In genomic region chr7:25279076-25279860, GRCm38 (mm10) we compare ENCODE assay signal across 8 mouse cellular contexts. TPM values are rescaled to one million over a fixed set of nuclear protein-coding genes. Genes with fewer than 3 reads are reported as not detected.
DNase-seq lines count a peak whose midpoint lies in the region; ATAC-seq and TF ChIP-seq lines count a peak whose summit lies in the region.

No protein-coding gene starts in this region.

- peak; percentile 93 for DNase-seq in cerebellum, adult 11 months
- DNase-seq in forebrain, embryonic 14.5 days (ENCODE audit: low spot score): peak; percentile 96
- DNase-seq in heart, postnatal 14 days: peak; percentile 90 to 93
- peak; percentile 82 to 94 for DNase-seq in layer of hippocampus, adult 18-20 months (ENCODE audit: low spot score in 2 of 2)
- peak; percentile 88 for DNase-seq in lung, adult 18-20 months
- peak; percentile 96 for DNase-seq in testis, postnatal 10 days (ENCODE audit: low spot score)

- H3K27ac ChIP-seq in forebrain, embryonic 14.5 days (ENCODE audit: low read depth, low read length): peak overlapping the region; percentile 99
- peak overlapping the region; percentile 98 for H3K27ac ChIP-seq in neural tube, embryonic 14.5 days (ENCODE audit: low read depth, low read length)

- H3K36me3 ChIP-seq in E14TG2a.4 (ENCODE audit: insufficient read depth, low read length): peaks cover 17% of the 10 kb centered on the region
- peaks cover 5% of the 10 kb centered on the region; the same call in 1 of the 2 replicates for H3K36me3 ChIP-seq in forebrain, embryonic 14.5 days (ENCODE audit: control insufficient read depth, insufficient read depth, low read length)
- H3K36me3 ChIP-seq in neural tube, embryonic 14.5 days (ENCODE audit: control insufficient read depth, insufficient read depth, low read length): peaks cover 6% of the 10 kb centered on the region; the same call in 1 of the 2 replicates

- H3K9ac ChIP-seq in forebrain, embryonic 14.5 days (ENCODE audit: low read length): peak overlapping the region; percentile 83
- peak overlapping the region; percentile 74 for H3K9ac ChIP-seq in neural tube, embryonic 14.5 days (replicated peaks; ENCODE audit: low read depth, low read length)

- WGBS in forebrain, embryonic 14.5 days: under 1% methylated on average over 43 of the region's 49 CpGs
- WGBS in neural tube, embryonic 14.5 days: 0% methylated on average over 39 of the region's 49 CpGs

- H3K4me3 ChIP-seq in E14TG2a.4 (replicated peaks; ENCODE audit: low read length): peak overlapping the region; percentile 90
- peak overlapping the region; percentile 55 for H3K4me3 ChIP-seq in forebrain, embryonic 14.5 days (ENCODE audit: low read depth, low read length)
- peak overlapping the region; percentile 76 for H3K4me3 ChIP-seq in neural tube, embryonic 14.5 days (ENCODE audit: low read depth, low read length)

- no peaks in the 10 kb centered on the region for H3K27me3 ChIP-seq in E14TG2a.4 (ENCODE audit: insufficient read depth, low read length)
- H3K27me3 ChIP-seq in forebrain, embryonic 14.5 days (replicated peaks; ENCODE audit: control insufficient read depth, insufficient read depth, low read length): no peaks in the 10 kb centered on the region
- no peaks in the 10 kb centered on the region for H3K27me3 ChIP-seq in neural tube, embryonic 14.5 days (ENCODE audit: control insufficient read depth, insufficient read depth, low read length)

- no peak for TF ChIP-seq CTCF in E14TG2a.4 (conservative IDR thresholded peaks at IDR 0.05; ENCODE audit: low read length)

- intact Hi-C loops in heart, postnatal 14 days (cut with DNase I): no loop called here

- peak; percentile 60 for ATAC-seq in forebrain, embryonic 14.5 days
- peak; percentile 60 for ATAC-seq in neural tube, embryonic 14.5 days (ENCODE audit: low read depth)

- H3K4me2 ChIP-seq in forebrain, embryonic 14.5 days (ENCODE audit: low read length): peak overlapping the region; percentile 89
- H3K4me2 ChIP-seq in neural tube, embryonic 14.5 days (ENCODE audit: low read depth, low read length): peak overlapping the region; percentile 90

- no peaks in the 10 kb centered on the region for H3K9me3 ChIP-seq in E14TG2a.4 (ENCODE audit: low read length)
- H3K9me3 ChIP-seq in forebrain, embryonic 14.5 days (replicated peaks; ENCODE audit: control insufficient read depth, low read length): no peaks in the 10 kb centered on the region
- no peaks in the 10 kb centered on the region for H3K9me3 ChIP-seq in neural tube, embryonic 14.5 days (ENCODE audit: control insufficient read depth, low read length)

- peaks cover 76% of the 10 kb centered on the region for H3K4me1 ChIP-seq in E14TG2a.4 (replicated peaks; ENCODE audit: low read depth, low read length)
- peaks cover 40% of the 10 kb centered on the region for H3K4me1 ChIP-seq in forebrain, embryonic 14.5 days (ENCODE audit: control insufficient read depth, insufficient read depth, low read length)
- peaks cover 53% of the 10 kb centered on the region for H3K4me1 ChIP-seq in neural tube, embryonic 14.5 days (ENCODE audit: control insufficient read depth, insufficient read depth, low read length)

RNA-seq across cellular contexts. Expression of gene Cic, which starts 11.8 kb away (rescaled TPM):
- 37.4 and 38.7 TPM in 2 replicates for polyA plus RNA-seq in forebrain, embryonic 14.5 days (2014; fragmentation: Nextera tagmentation; extraction: Ambion mirVana)
- 10 to 100 TPM; 71.2 to 78.7 TPM for total RNA-seq in heart, postnatal 14 days (2021)
- 100 to 1,000 TPM; 198 to 203 TPM for total RNA-seq in layer of hippocampus, adult 18-20 months (2021)
- 43.3 and 46.6 TPM in 2 replicates for polyA plus RNA-seq in neural tube, embryonic 14.5 days (2014; fragmentation: Nextera tagmentation; extraction: Ambion mirVana)

RNA-seq across cellular contexts. Expression of gene Pafah1b3, which starts 18.5 kb away (rescaled TPM):
- polyA plus RNA-seq in forebrain, embryonic 14.5 days (2014; fragmentation: Nextera tagmentation; extraction: Ambion mirVana): 574 and 635 TPM in 2 replicates
- 1 to 10 TPM; 5.1 to 5.6 TPM for total RNA-seq in heart, postnatal 14 days (2021)
- 10 to 100 TPM; 19.3 to 27.7 TPM for total RNA-seq in layer of hippocampus, adult 18-20 months (2021)
- 561 and 590 TPM in 2 replicates for polyA plus RNA-seq in neural tube, embryonic 14.5 days (2014; fragmentation: Nextera tagmentation; extraction: Ambion mirVana)

RNA-seq across cellular contexts. Expression of gene Prr19, which starts 21.9 kb away (rescaled TPM):
- polyA plus RNA-seq in forebrain, embryonic 14.5 days (2014; fragmentation: Nextera tagmentation; extraction: Ambion mirVana): 1.8 and 2.2 TPM in 2 replicates
- total RNA-seq in heart, postnatal 14 days (2021): not detected
- not detected for total RNA-seq in layer of hippocampus, adult 18-20 months (2021)
- polyA plus RNA-seq in neural tube, embryonic 14.5 days (2014; fragmentation: Nextera tagmentation; extraction: Ambion mirVana): 2.7 and 4.3 TPM in 2 replicates

RNA-seq across cellular contexts. Expression of gene Tmem145, which starts 26.6 kb away (rescaled TPM):
- 14.5 and 25.5 TPM in 2 replicates for polyA plus RNA-seq in forebrain, embryonic 14.5 days (2014; fragmentation: Nextera tagmentation; extraction: Ambion mirVana)
- total RNA-seq in heart, postnatal 14 days (2021): not detected
- 10 to 100 TPM; 23.0 to 25.0 TPM for total RNA-seq in layer of hippocampus, adult 18-20 months (2021)
- 70.6 and 94.9 TPM in 2 replicates for polyA plus RNA-seq in neural tube, embryonic 14.5 days (2014; fragmentation: Nextera tagmentation; extraction: Ambion mirVana)

RNA-seq across cellular contexts. Expression of gene Erf, which starts 28.7 kb away (rescaled TPM):
- 7.7 and 8.2 TPM in 2 replicates for polyA plus RNA-seq in forebrain, embryonic 14.5 days (2014; fragmentation: Nextera tagmentation; extraction: Ambion mirVana)
- total RNA-seq in heart, postnatal 14 days (2021): 10 to 100 TPM; 32.8 to 33.2 TPM
- total RNA-seq in layer of hippocampus, adult 18-20 months (2021): 10 to 100 TPM; 43.1 to 46.3 TPM
- polyA plus RNA-seq in neural tube, embryonic 14.5 days (2014; fragmentation: Nextera tagmentation; extraction: Ambion mirVana): 4.5 and 4.8 TPM in 2 replicates

Comparison
In these comparisons a context has a peak if more than half of its experiments do, and no peak if none do; other contexts are left out.
1. Peak in every context shown above with its lines: DNase-seq, ATAC-seq, H3K4me3 ChIP-seq and H3K27ac ChIP-seq.